Mouse (Mus musculus) embryonic facial prominence, embryonic 10.5 days (tissue): ENCODE measurements around the gene Lig1. TPM values are rescaled to one million over a fixed set of nuclear protein-coding genes. Genes with fewer than 3 reads are reported as not detected.

Experiments
- DNase-seq: peaks from one replicate; pipeline ENCODE4 v3.0.0-alpha.2; 2017; ENCODE audit warnings: low spot score
- H3K27ac ChIP-seq: fragments of 300-500 bp; sonication (generic); replicated peaks from 2 replicates; pipeline ENCODE4 v1.5.1; 2016; ENCODE audit warnings: mild to moderate bottlenecking
- H3K27me3 ChIP-seq: fragments of 300-500 bp; sonication (generic); replicated peaks from 2 replicates; pipeline ENCODE4 v1.6.1; 2016; ENCODE audit warnings: low read depth, mild to moderate bottlenecking; ENCODE audit not compliant: poor library complexity, severe bottlenecking
- H3K36me3 ChIP-seq: fragments of 300-500 bp; sonication (generic); replicated peaks from 2 replicates; pipeline ENCODE4 v1.6.1; 2016; ENCODE audit warnings: mild to moderate bottlenecking, moderate library complexity
- H3K4me1 ChIP-seq: fragments of 300-500 bp; sonication (generic); 2 replicates; pipeline ENCODE4 v1.6.1; 2016
- H3K4me3 ChIP-seq: fragments of 300-500 bp; sonication (generic); 2 replicates; pipeline ENCODE4 v1.5.1; 2016; ENCODE audit warnings: mild to moderate bottlenecking, moderate library complexity
- H3K9me3 ChIP-seq: fragments of 300-500 bp; sonication (generic); 2 replicates; pipeline ENCODE4 v1.6.1; 2016; ENCODE audit warnings: mild to moderate bottlenecking
- WGBS: fragments of 180-500 bp; shearing (Covaris S2); methylation state at CpG from one replicate; pipeline ENCODE4 v1.1.7; 2016; 5-methylcytosine and 5-hydroxymethylcytosine counted together
- polyA plus RNA-seq: library from polyadenylated mRNA; unstranded; fragments of >200 nt; fragmentation: Nextera tagmentation; extraction: Ambion mirVana; gene quantifications from 2 replicates; pipeline ENCODE4 v1.2.1, GENCODE M21; 2016

The Lig1 gene
- polyA plus RNA-seq, 1 experiment from 2014 or later = 162 TPM

DNA sequence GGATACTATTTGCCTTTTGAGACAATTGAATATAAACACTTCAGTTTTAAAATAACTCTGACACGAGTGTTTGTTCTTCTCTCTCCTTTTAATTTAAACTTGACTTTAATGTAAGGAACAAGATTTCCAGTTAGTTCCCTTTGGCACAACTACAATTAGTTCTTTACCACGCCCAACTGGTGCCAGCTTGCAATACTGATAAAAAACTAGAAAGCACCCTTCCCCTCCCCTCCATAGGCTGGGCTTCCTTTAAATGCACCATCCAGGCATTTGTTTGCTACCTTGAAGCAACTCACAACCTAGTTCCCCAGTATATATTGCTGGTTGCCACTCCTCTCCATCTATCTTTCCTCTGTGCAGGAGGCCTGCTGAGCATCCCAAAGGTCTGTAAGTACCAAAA, 47.2 kb downstream of the Lig1 start, which contains the start of gene Pla2g4c:
Gene Pla2g4c (plus strand): TSS at position 340 of the 400 bp plus-strand sequence.
- Histone ChIP-seq H3K36me3 (0 out of 2 replicates have a peak, but pooled peaks cover 16% of the 10 kb centered on the region), H3K9me3 (no peaks in the 10 kb centered on the region), H3K27me3 (no peaks in the 10 kb centered on the region), H3K4me1 (no peaks in the 10 kb centered on the region), H3K27ac (no peak within 1 kb of the TSS), H3K4me3 (no peak within 1 kb of the TSS)
- 91% methylated on average over 2 of the region's 2 CpGs for WGBS
- DNase-seq = no peak

DNA sequence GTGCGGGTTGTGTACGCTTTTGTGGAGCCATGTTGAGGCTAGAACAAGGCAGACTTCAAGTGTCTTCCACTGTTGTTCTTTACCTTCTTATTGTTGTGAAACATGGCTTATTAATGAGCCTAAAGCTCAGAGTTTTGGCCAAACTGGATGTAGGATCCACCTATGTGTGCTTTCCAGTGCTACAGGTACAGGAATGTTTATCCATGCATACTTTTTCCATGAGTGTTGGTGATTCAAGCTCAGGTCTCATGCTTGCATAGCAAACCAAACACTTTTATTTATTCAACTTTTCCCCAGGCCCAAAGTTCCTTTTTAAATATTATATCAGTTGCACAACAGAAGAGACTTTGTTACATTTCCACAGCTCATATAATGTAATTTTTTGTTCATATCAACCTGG, 53.5 kb downstream of the Lig1 start:
- Histone ChIP-seq H3K36me3 (peaks cover 39% of the 10 kb centered on the region), H3K9me3 (no peaks in the 10 kb centered on the region), H3K27ac (no peak overlapping the region), H3K27me3 (no peaks in the 10 kb centered on the region), H3K4me1 (no peaks in the 10 kb centered on the region), H3K4me3 (no peak overlapping the region)
- no peak for DNase-seq
- WGBS = 93% methylated on average over 2 of the region's 2 CpGs

DNA sequence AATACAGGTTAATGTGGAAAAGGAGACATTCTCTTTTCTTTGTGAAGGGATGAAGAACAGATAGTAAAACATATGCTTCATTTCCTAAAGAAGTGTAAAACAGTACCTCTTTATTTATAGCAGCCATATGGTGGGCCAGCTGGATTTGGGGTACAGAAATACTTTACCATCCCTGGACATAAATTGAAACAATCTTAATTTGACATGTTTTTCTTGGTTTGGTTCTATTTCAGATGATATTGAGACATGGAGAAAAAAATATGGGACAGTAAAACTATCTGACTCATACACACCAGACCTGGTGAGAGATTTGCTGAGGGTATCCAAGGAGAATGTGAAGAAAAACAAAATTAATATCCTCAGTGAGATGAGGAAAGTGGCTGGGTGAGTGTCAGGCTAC, 78.9 kb downstream of the Lig1 start:
- H3K36me3 ChIP-seq = peaks cover 75% of the 10 kb centered on the region
- H3K9me3 ChIP-seq = peaks cover 14% of the 10 kb centered on the region; the same call in 1 of the 2 replicates
- no peak for DNase-seq
- no peak overlapping the region for H3K4me3 ChIP-seq
- H3K4me1 ChIP-seq = no peaks in the 10 kb centered on the region
- H3K27me3 ChIP-seq = no peaks in the 10 kb centered on the region
- no peak overlapping the region for H3K27ac ChIP-seq

Other genes starting within 250 kb of the Lig1 start
- 89.1 and 93.0 TPM in 2 replicates for gene Chmp2a, start 242.5 kb upstream of the Lig1 start, polyA plus RNA-seq
- 157 and 159 TPM in 2 replicates for gene Ube2m, start 239.0 kb upstream of the Lig1 start, polyA plus RNA-seq
- 2.4 and 2.8 TPM in 2 replicates for gene Mzf1, start 222.5 kb upstream of the Lig1 start, polyA plus RNA-seq
- not detected in 2 replicates for gene Vmn1r85, start 182.1 kb upstream of the Lig1 start, polyA plus RNA-seq
- gene Vmn1r86, start 157.4 kb upstream of the Lig1 start, polyA plus RNA-seq = not detected in 2 replicates
- gene Vmn1r87, start 137.1 kb upstream of the Lig1 start, polyA plus RNA-seq = not detected in 2 replicates
- gene Vmn1r88, start 117.7 kb upstream of the Lig1 start, polyA plus RNA-seq = not detected in 2 replicates
- not detected in 2 replicates for gene Vmn1r89, start 64.3 kb upstream of the Lig1 start, polyA plus RNA-seq
- gene Zswim9, start 1.4 kb downstream of the Lig1 start, polyA plus RNA-seq = 9.4 and 12.6 TPM in 2 replicates
- 1.8 and 1.9 TPM in 2 replicates for gene Pla2g4c, start 47.4 kb downstream of the Lig1 start, polyA plus RNA-seq
- gene Cabp5, start 120.8 kb downstream of the Lig1 start, polyA plus RNA-seq = not detected in 2 replicates
- not detected in 2 replicates for gene Bsph1, start 173.6 kb downstream of the Lig1 start, polyA plus RNA-seq